Comparison of ENCODE assay signal across 10 mouse cellular contexts in the genomic region with DNA sequence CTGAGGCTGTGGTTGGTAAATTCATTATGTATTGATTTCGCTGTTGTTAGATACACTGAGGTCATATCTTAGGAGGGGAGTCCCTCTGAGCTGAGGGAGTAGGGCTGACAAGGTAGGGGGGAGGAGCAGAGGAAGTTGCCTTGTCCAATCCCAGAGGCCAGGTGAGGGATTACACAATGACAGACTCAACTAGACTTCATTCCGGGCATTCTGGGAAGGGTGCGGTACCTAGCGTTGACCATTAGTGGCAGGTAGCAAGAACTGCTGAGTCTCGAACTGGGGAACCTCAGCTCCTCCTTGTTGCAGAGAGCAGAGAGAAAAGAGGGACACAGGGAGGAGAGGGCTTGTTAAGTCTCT. TPM values are rescaled to one million over a fixed set of nuclear protein-coding genes. Genes with fewer than 3 reads are reported as not detected.
DNase-seq lines count a peak whose midpoint lies in the region; ATAC-seq lines count a peak whose summit lies in the region.
"Had no signal": no experiment of that assay in that cellular context is flagged by ENCODE, and none has a peak within 500 bp of the region (broad histone marks: within the 10 kb centered on the region; RNA-seq: fewer than 3 reads in every experiment).

No protein-coding gene starts in this region.

- no peaks in the 10 kb centered on the region for H3K36me3 ChIP-seq in kidney, embryonic 14.5 days (ENCODE audit: control insufficient read depth, insufficient read depth, low read length)
- H3K36me3 ChIP-seq in embryonic facial prominence, embryonic 14.5 days (ENCODE audit: control insufficient read depth, insufficient read depth, low read length), result no peaks in the 10 kb centered on the region
- H3K36me3 ChIP-seq in limb, embryonic 12.5 days, result no peaks in the 10 kb centered on the region
- H3K36me3 ChIP-seq in neural tube, embryonic 13.5 days, result no peaks in the 10 kb centered on the region

- peak overlapping the region; percentile 84 for H3K4me2 ChIP-seq in kidney, embryonic 14.5 days (replicated peaks; ENCODE audit: low read depth, low read length)
- H3K4me2 ChIP-seq in embryonic facial prominence, embryonic 14.5 days (ENCODE audit: low read depth, low read length), result peak overlapping the region; percentile 70
- H3K4me2 ChIP-seq in limb, embryonic 12.5 days, result peak overlapping the region; percentile 76
- peak overlapping the region; percentile 72 for H3K4me2 ChIP-seq in neural tube, embryonic 13.5 days

- H3K9ac ChIP-seq in kidney, embryonic 14.5 days (ENCODE audit: low read depth, low read length), result no peak overlapping the region
- H3K9ac ChIP-seq in embryonic facial prominence, embryonic 14.5 days (ENCODE audit: low read depth, low read length), result no peak overlapping the region
- peak overlapping the region; percentile 51; the same call in 1 of the 2 replicates for H3K9ac ChIP-seq in limb, embryonic 12.5 days (replicated peaks)
- H3K9ac ChIP-seq in neural tube, embryonic 13.5 days, result peak overlapping the region; percentile 61; the same call in 1 of the 2 replicates

- 25% methylated on average over 5 of the region's 5 CpGs for WGBS in kidney, embryonic 14.5 days
- 16% methylated on average over 5 of the region's 5 CpGs for WGBS in embryonic facial prominence, embryonic 14.5 days
- 20% methylated on average over 5 of the region's 5 CpGs for WGBS in limb, embryonic 12.5 days
- WGBS in neural tube, embryonic 13.5 days, result 16% methylated on average over 5 of the region's 5 CpGs

- H3K4me3 ChIP-seq in kidney, embryonic 14.5 days (ENCODE audit: low read length), result peak overlapping the region; percentile 49; the same call in 1 of the 2 replicates
- H3K4me3 ChIP-seq in embryonic facial prominence, embryonic 14.5 days (ENCODE audit: low read depth, low read length), result peak overlapping the region; percentile 47
- H3K4me3 ChIP-seq in limb, embryonic 12.5 days (replicated peaks), result peak overlapping the region; percentile 50
- H3K4me3 ChIP-seq in neural tube, embryonic 13.5 days, result peak overlapping the region; percentile 44

- H3K27ac ChIP-seq in kidney, embryonic 14.5 days (ENCODE audit: low read depth, low read length), result no peak overlapping the region
- no peak overlapping the region for H3K27ac ChIP-seq in embryonic facial prominence, embryonic 14.5 days (replicated peaks; ENCODE audit: low read depth, low read length)
- no peak overlapping the region for H3K27ac ChIP-seq in limb, embryonic 12.5 days
- no peak overlapping the region for H3K27ac ChIP-seq in neural tube, embryonic 13.5 days (replicated peaks)
- H3K27ac ChIP-seq: macrophage had no signal

- DNase-seq in kidney, postnatal 14 days, result no peak
- DNase-seq in embryonic facial prominence, embryonic 14.5 days (ENCODE audit: low spot score), result no peak
- no peak for DNase-seq in urinary bladder, adult 2 months (ENCODE audit: low spot score)
- DNase-seq in adipocyte (ENCODE audit: low spot score), result no peak
- DNase-seq in frontal cortex, postnatal 10 days (ENCODE audit: low spot score in 2 of 2), result no peak

- no peaks in the 10 kb centered on the region for H3K9me3 ChIP-seq in kidney, embryonic 14.5 days (ENCODE audit: control insufficient read depth, low read length)
- no peaks in the 10 kb centered on the region for H3K9me3 ChIP-seq in embryonic facial prominence, embryonic 14.5 days (ENCODE audit: control insufficient read depth, low read length)
- no peaks in the 10 kb centered on the region for H3K9me3 ChIP-seq in limb, embryonic 12.5 days
- H3K9me3 ChIP-seq in neural tube, embryonic 13.5 days, result no peaks in the 10 kb centered on the region

- ATAC-seq in kidney, embryonic 14.5 days (ENCODE audit: low FRiP score, low TSS enrichment), result peak; percentile 50; the same call in 1 of the 2 replicates
- peak; percentile 24; the same call in 1 of the 2 replicates for ATAC-seq in embryonic facial prominence, embryonic 14.5 days (ENCODE audit: low read depth)
- ATAC-seq in limb, embryonic 12.5 days (ENCODE audit: insufficient number of reproducible peaks, insufficient read depth, low FRiP score, low TSS enrichment, low read depth), result 0 out of 2 replicates have a peak, but pooled peaks have one; percentile 11
- ATAC-seq in neural tube, embryonic 13.5 days (ENCODE audit: low read depth), result no peak

- H3K4me1 ChIP-seq in kidney, embryonic 14.5 days (ENCODE audit: control insufficient read depth, insufficient read depth, low read length), result 0 out of 2 replicates have a peak, but pooled peaks cover 5% of the 10 kb centered on the region
- H3K4me1 ChIP-seq in embryonic facial prominence, embryonic 14.5 days (ENCODE audit: control insufficient read depth, insufficient read depth, low read length), result no peaks in the 10 kb centered on the region; the same call in 1 of the 2 replicates
- peaks cover 12% of the 10 kb centered on the region for H3K4me1 ChIP-seq in limb, embryonic 12.5 days (replicated peaks)
- H3K4me1 ChIP-seq in neural tube, embryonic 13.5 days (replicated peaks), result peaks cover 14% of the 10 kb centered on the region; the same call in 1 of the 2 replicates

- H3K27me3 ChIP-seq in kidney, embryonic 14.5 days (ENCODE audit: control insufficient read depth, insufficient read depth, low read length), result peaks cover 3% of the 10 kb centered on the region; the same call in 1 of the 2 replicates
- H3K27me3 ChIP-seq in embryonic facial prominence, embryonic 14.5 days (replicated peaks; ENCODE audit: control insufficient read depth, insufficient read depth, low read length), result no peaks in the 10 kb centered on the region
- peaks cover 11% of the 10 kb centered on the region for H3K27me3 ChIP-seq in limb, embryonic 12.5 days
- H3K27me3 ChIP-seq in neural tube, embryonic 13.5 days, result peaks cover 24% of the 10 kb centered on the region

RNA-seq across cellular contexts. Expression of a gene that starts 7.8 kb away (rescaled TPM):
- polyA plus RNA-seq in kidney, embryonic 14.5 days (2014; fragmentation: Nextera tagmentation; extraction: Ambion mirVana), result 0.54 and 1.1 TPM in 2 replicates
- 0.39 and 1.9 TPM in 2 replicates for polyA plus RNA-seq in embryonic facial prominence, embryonic 14.5 days (2014; fragmentation: Nextera tagmentation; extraction: Ambion mirVana)
- 0.58 and 0.77 TPM in 2 replicates for polyA plus RNA-seq in limb, embryonic 12.5 days (2016; fragmentation: Nextera tagmentation; extraction: Ambion mirVana)
- polyA plus RNA-seq in neural tube, embryonic 13.5 days (2015; fragmentation: Nextera tagmentation; extraction: Ambion mirVana), result 0.59 and 1.2 TPM in 2 replicates
- polyA plus RNA-seq in urinary bladder, adult 2 months (2012; rRNA removed), result 4.2 and 5.4 TPM in 2 replicates
- polyA plus RNA-seq: macrophage had no signal

RNA-seq across cellular contexts. Expression of a gene that starts 11.2 kb away (rescaled TPM):
- polyA plus RNA-seq in kidney, embryonic 14.5 days (2014; fragmentation: Nextera tagmentation; extraction: Ambion mirVana), result 0.11 and 0.43 TPM in 2 replicates
- polyA plus RNA-seq in embryonic facial prominence, embryonic 14.5 days (2014; fragmentation: Nextera tagmentation; extraction: Ambion mirVana), result 0.14 and 0.63 TPM in 2 replicates
- polyA plus RNA-seq in limb, embryonic 12.5 days (2016; fragmentation: Nextera tagmentation; extraction: Ambion mirVana), result 0.22 and 0.76 TPM in 2 replicates
- 0.18 and 0.32 TPM in 2 replicates for polyA plus RNA-seq in neural tube, embryonic 13.5 days (2015; fragmentation: Nextera tagmentation; extraction: Ambion mirVana)
- 0.74 and 0.78 TPM in 2 replicates for polyA plus RNA-seq in urinary bladder, adult 2 months (2012; rRNA removed)
- polyA plus RNA-seq: erythroblast, embryonic 14.5 days had no signal

RNA-seq across cellular contexts. Expression of a gene that starts 13.3 kb away (rescaled TPM):
- polyA plus RNA-seq in kidney, embryonic 14.5 days (2014; fragmentation: Nextera tagmentation; extraction: Ambion mirVana), result 0.23 and 0.41 TPM in 2 replicates
- polyA plus RNA-seq in embryonic facial prominence, embryonic 14.5 days (2014; fragmentation: Nextera tagmentation; extraction: Ambion mirVana), result 0.21 and 0.45 TPM in 2 replicates
- 0.56 and 0.74 TPM in 2 replicates for polyA plus RNA-seq in limb, embryonic 12.5 days (2016; fragmentation: Nextera tagmentation; extraction: Ambion mirVana)
- polyA plus RNA-seq in neural tube, embryonic 13.5 days (2015; fragmentation: Nextera tagmentation; extraction: Ambion mirVana), result 0.61 TPM in 1 of 2 replicates, not detected in the other
- 0.24 and 0.37 TPM in 2 replicates for polyA plus RNA-seq in urinary bladder, adult 2 months (2012; rRNA removed)
- polyA plus RNA-seq: macrophage had no signal

RNA-seq across cellular contexts. Expression of a gene that starts 23.2 kb away (rescaled TPM):
- polyA plus RNA-seq in kidney, embryonic 14.5 days (2014; fragmentation: Nextera tagmentation; extraction: Ambion mirVana), result 0.23 and 0.28 TPM in 2 replicates
- 0.62 and 4.8 TPM in 2 replicates for polyA plus RNA-seq in embryonic facial prominence, embryonic 14.5 days (2014; fragmentation: Nextera tagmentation; extraction: Ambion mirVana)
- 0.08 TPM in 1 of 2 replicates, not detected in the other for polyA plus RNA-seq in limb, embryonic 12.5 days (2016; fragmentation: Nextera tagmentation; extraction: Ambion mirVana)
- polyA plus RNA-seq in neural tube, embryonic 13.5 days (2015; fragmentation: Nextera tagmentation; extraction: Ambion mirVana), result 0.22 and 0.23 TPM in 2 replicates
- 0.03 TPM in 1 of 2 replicates, not detected in the other for polyA plus RNA-seq in urinary bladder, adult 2 months (2012; rRNA removed)
- polyA plus RNA-seq: erythroblast, embryonic 14.5 days; macrophage had no signal

RNA-seq across cellular contexts. Expression of a gene that starts 38.5 kb away (rescaled TPM):
- polyA plus RNA-seq in kidney, embryonic 14.5 days (2014; fragmentation: Nextera tagmentation; extraction: Ambion mirVana), result 6.1 and 8.9 TPM in 2 replicates
- 21.5 and 28.2 TPM in 2 replicates for polyA plus RNA-seq in embryonic facial prominence, embryonic 14.5 days (2014; fragmentation: Nextera tagmentation; extraction: Ambion mirVana)
- 7.2 and 10.4 TPM in 2 replicates for polyA plus RNA-seq in limb, embryonic 12.5 days (2016; fragmentation: Nextera tagmentation; extraction: Ambion mirVana)
- 8.0 and 8.4 TPM in 2 replicates for polyA plus RNA-seq in neural tube, embryonic 13.5 days (2015; fragmentation: Nextera tagmentation; extraction: Ambion mirVana)
- polyA plus RNA-seq in urinary bladder, adult 2 months (2012; rRNA removed), result 26.8 and 28.5 TPM in 2 replicates

Comparison
In these comparisons a context has a peak if more than half of its experiments do, and no peak if none do; other contexts are left out.
1. H3K9ac ChIP-seq: peak in limb, embryonic 12.5 days (single experiment) and neural tube, embryonic 13.5 days (single experiment); none in kidney, embryonic 14.5 days (single experiment) and embryonic facial prominence, embryonic 14.5 days (single experiment).
2. Peak in every context shown above with its lines, with median percentiles within 50 percentile points of each other: H3K4me2 ChIP-seq and H3K4me3 ChIP-seq.